Mouse (Mus musculus) colon, adult 2 months (tissue): ENCODE measurements around the gene Hspb7. TPM values are rescaled to one million over a fixed set of nuclear protein-coding genes. Genes with fewer than 3 reads are reported as not detected.

Experiments
- polyA plus RNA-seq: library from polyadenylated mRNA; depleted of rRNA; stranded (reverse); fragments of >200 nt; gene quantifications from 2 replicates; pipeline ENCODE4 v1.2.3, GENCODE M21; 2012; rRNA removed

The Hspb7 gene
- polyA plus RNA-seq = 16.5 and 19.5 TPM in 2 replicates

GRCm38 (mm10) chr4:141420192-141420829 lies at the start of gene Hspb7:
TSS of gene Hspb7 (plus strand) at chr4:141420779.

GRCm38 (mm10) chr4:141398545-141398944 lies 22.0 kb upstream of the Hspb7 start, which contains the start of gene Clcnka:
TSS of gene Clcnka (minus strand) at chr4:141398724.

GRCm38 (mm10) chr4:141415924-141416323 lies 4.7 kb upstream of the Hspb7 start, which contains the start of gene Clcnkb:
TSS of gene Clcnkb (minus strand) at chr4:141416014.

GRCm38 (mm10) chr4:141435974-141436373 lies 15.4 kb downstream of the Hspb7 start, which contains the start of gene Srarp:
TSS of gene Srarp (minus strand) at chr4:141436105.

GRCm38 (mm10) chr4:141444451-141445327 lies 24.1 kb downstream of the Hspb7 start, which contains the start of gene Zbtb17:
TSS of gene Zbtb17 (plus strand) at chr4:141444654.

Other genes with a start within 250 kb of the Hspb7 start
- 2.5 and 3.6 TPM in 2 replicates for gene Rsg1, start 206.8 kb upstream of the Hspb7 start, polyA plus RNA-seq
- 23.9 and 27.9 TPM in 2 replicates for gene Arhgef19, start 181.3 kb upstream of the Hspb7 start, polyA plus RNA-seq
- 13.9 and 17.4 TPM in 2 replicates for gene Epha2, start 119.5 kb upstream of the Hspb7 start, polyA plus RNA-seq
- 0.49 and 0.74 TPM in 2 replicates for gene Fam131c, start 52.6 kb upstream of the Hspb7 start, polyA plus RNA-seq
- 0.06 TPM in 1 of 2 replicates, not detected in the other for gene Clcnka, start 22.1 kb upstream of the Hspb7 start, polyA plus RNA-seq
- gene Clcnkb, start 4.8 kb upstream of the Hspb7 start, polyA plus RNA-seq = 0.08 and 0.92 TPM in 2 replicates
- 0.35 and 0.40 TPM in 2 replicates for gene Srarp, start 15.3 kb downstream of the Hspb7 start, polyA plus RNA-seq
- 40.2 and 41.1 TPM in 2 replicates for gene Zbtb17, start 23.9 kb downstream of the Hspb7 start, polyA plus RNA-seq
- gene Spen, start 117.8 kb downstream of the Hspb7 start, polyA plus RNA-seq = 21.2 and 27.0 TPM in 2 replicates
- 118 and 124 TPM in 2 replicates for gene Fblim1, start 185.3 kb downstream of the Hspb7 start, polyA plus RNA-seq
- 43.3 and 46.4 TPM in 2 replicates for gene Tmem82, start 197.9 kb downstream of the Hspb7 start, polyA plus RNA-seq
- gene Slc25a34, start 203.0 kb downstream of the Hspb7 start, polyA plus RNA-seq = 44.8 and 48.5 TPM in 2 replicates
- 28.6 and 29.1 TPM in 2 replicates for gene Plekhm2, start 244.1 kb downstream of the Hspb7 start, polyA plus RNA-seq